Mouse (Mus musculus): ENCODE data around the gene Nr1h5.

- TF ChIP-seq CTCF (IDR thresholded peaks at IDR 0.05; ENCODE audit: low read depth) = no peak
- no peak for TF ChIP-seq EP300 (IDR thresholded peaks at IDR 0.05; ENCODE audit: low read depth)
Observed at GRCm38 (mm10) chr3:102899136-102899535, 64.8 kb downstream of the Nr1h5 start.

Data from heart, postnatal 0 days (tissue).